Mouse (Mus musculus): ENCODE results near the gene Gm2696.
"Not testable (repeated sequence)": the region's sequence is repeated elsewhere in the genome, so short reads cannot be mapped to it uniquely, and the experiment has no call there.

Gene Gm2696

DNA sequence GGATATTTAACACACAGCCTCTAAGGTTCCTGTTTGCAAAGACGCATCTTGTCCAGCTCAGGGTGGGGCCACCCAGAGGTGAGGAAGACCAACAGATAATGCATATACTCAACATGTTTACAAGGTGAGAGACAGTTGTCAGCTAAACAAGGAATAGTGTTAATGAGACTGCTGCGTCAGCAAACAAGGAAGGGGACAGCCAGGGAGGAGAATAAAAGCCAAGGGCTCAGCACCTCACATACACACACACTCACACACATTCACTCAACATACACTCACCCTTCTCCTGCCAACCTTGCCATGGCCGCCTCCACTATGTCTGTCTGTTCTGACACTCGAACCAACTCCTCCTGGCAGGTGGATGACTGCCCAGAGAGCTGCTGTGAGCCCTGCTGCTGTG lies at the start of gene Gm2696:
Gene Gm2696 (plus strand): TSS at position 301 of the 400 bp plus-strand sequence.
- DNase-seq (ENCODE audit: low spot score), result no peak

DNA sequence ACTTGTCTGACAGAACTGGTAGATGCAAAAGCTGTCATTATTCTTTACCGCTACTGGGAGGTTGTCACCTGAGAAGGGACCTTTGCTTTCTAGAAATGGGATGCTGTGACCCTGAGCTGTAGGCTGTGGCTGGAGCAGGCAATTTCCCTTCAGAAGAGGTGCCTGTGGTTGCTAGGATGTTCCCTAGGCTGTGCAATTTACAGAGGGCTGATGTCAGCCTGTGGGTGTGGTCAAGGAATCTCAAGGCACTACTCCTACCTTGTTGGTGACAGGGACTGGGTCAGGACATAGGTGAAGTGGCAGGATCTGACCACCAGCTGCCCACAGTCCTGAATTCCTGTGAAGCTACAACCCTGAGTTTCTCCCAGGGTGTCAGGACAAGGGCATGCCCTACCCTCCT lies 44.8 kb upstream of the Gm2696 start:
- no peak for DNase-seq (ENCODE audit: low spot score)

DNA sequence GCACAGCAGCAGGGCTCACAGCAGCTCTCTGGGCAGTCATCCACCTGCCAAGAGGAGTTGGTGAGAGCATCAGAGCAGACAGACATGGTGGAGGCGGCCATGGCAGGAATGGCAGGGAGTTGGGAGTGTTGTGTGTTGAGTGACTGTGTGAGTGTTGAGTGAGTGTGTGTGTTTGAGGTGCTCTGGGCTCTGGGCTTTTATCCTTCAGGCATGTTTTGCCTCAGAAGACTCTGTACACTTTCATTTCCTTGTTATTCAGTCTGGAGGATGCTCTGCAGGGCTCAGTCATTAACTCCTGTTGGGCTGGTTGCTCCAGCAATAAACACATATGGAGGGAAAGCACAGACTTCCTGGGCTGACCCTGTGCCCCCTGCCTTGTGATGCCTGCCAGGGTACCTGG lies 43.3 kb upstream of the Gm2696 start, which contains the start of gene Gm3238:
Gene Gm3238 (minus strand): TSS at position 101 of the 400 bp plus-strand sequence.
- not testable (repeated sequence) for DNase-seq (ENCODE audit: low spot score)

DNA sequence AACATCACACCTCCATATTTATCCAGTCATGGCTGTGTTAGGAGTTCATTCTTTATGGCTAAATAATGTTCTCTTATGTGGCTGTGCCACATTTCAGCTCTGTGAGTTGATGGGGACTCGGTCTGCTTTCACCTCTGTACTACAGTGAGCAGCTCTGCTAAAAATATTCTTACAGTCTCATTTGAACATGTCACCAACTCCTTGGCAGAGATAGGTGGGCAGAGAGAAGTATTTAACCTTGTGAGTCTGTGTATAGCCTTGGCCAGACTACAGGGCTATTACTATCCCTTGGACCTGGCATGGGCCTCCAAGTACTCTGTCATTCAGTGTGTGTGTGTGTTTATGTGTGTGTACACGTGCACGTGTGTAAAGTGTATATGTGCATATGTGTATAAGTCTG lies 42.3 kb upstream of the Gm2696 start:
- DNase-seq (ENCODE audit: low spot score), result not testable (repeated sequence)

DNA sequence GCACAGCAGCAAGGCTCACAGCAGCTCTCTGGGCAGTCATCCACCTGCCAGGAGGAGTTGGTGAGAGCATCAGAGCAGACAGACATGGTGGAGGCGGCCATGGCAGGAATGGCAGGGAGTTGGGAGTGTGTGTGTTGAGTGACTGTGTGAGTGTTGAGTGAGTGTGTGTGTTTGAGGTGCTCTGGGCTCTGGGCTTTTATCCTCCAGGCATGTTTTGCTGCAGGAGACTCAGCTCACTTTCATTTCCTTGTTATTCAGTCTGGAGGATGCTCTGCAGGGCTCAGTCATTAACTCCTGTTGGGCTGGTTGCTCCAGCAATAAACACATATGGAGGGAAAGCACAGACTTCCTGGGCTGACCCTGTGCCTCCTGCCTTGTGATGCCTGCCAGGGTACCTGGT lies 37.6 kb upstream of the Gm2696 start, which contains the start of gene Gm7138:
Gene Gm7138 (minus strand): TSS at position 101 of the 400 bp plus-strand sequence.
- not testable (repeated sequence) for DNase-seq (ENCODE audit: low spot score)

DNA sequence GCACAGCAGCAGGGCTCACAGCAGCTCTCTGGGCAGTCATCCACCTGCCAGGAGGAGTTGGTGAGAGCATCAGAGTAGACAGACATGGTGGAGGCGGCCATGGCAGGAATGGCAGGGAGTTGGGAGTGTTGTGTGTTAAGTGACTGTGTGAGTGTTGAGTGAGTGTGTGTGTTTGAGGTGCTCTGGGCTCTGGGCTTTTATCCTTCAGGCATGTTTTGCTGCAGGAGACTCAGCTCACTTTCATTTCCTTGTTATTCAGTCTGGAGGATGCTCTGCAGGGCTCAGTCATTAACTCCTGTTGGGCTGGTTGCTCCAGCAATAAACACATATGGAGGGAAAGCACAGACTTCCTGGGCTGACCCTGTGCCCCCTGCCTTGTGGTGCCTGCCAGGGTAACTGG lies 32.0 kb upstream of the Gm2696 start, which contains the start of gene Gm3250:
Gene Gm3250 (minus strand): TSS at position 101 of the 400 bp plus-strand sequence.
- not testable (repeated sequence) for DNase-seq (ENCODE audit: low spot score)

DNA sequence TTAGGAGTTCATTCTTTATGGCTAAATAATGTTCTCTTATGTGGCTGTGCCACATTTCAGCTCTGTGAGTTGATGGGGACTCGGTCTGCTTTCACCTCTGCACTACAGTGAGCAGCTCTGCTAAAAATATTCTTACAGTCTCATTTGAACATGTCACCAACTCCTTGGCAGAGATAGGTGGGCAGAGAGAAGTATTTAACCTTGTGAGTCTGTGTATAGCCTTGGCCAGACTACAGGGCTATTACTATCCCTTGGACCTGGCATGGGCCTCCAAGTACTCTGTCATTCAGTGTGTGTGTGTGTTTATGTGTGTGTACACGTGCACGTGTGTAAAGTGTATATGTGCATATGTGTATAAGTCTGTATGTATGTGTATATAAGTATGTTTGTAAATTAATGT lies 31.1 kb upstream of the Gm2696 start:
- DNase-seq (ENCODE audit: low spot score), result not testable (repeated sequence)

DNA sequence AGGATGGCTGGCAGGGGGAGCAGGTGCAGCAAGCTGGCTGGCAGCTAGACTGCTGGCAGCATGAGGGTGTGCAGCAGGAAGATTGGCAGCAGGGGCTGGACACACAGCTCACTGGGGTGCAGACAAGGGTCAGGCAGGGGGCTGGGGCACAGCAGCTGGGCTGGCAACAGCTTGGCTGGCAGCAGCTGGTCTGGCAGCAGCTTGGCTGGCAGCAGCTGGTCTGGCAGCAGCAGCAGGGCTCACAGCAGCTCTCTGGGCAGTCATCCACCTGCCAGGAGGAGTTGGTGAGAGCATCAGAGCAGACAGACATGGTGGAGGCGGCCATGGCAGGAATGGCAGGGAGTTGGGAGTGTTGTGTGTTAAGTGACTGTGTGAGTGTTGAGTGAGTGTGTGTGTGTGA lies 26.6 kb upstream of the Gm2696 start, which contains the start of gene Gm7137:
Gene Gm7137 (minus strand): TSS at position 325 of the 400 bp plus-strand sequence.
- not testable (repeated sequence) for DNase-seq (ENCODE audit: low spot score)

DNA sequence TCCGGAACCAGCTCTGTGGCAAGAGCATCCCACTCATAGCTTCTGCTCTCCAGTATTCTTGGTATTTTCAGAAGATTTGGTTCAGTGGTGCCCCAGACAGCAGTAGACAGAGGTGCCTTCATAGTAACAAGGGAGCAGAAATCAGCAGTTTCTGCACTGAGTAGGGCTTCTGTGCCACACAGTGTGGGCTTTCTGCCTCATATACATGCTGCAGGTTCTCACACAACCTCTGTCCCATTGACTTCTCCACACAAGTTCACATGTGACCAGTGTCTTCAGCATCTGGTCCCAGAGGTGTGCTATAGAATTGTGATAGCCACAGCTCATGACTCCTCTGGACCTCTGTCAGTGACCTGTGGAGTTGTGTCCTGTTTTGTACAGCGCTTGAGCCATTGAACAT lies 25.9 kb upstream of the Gm2696 start:
- DNase-seq (ENCODE audit: low spot score), result no peak

DNA sequence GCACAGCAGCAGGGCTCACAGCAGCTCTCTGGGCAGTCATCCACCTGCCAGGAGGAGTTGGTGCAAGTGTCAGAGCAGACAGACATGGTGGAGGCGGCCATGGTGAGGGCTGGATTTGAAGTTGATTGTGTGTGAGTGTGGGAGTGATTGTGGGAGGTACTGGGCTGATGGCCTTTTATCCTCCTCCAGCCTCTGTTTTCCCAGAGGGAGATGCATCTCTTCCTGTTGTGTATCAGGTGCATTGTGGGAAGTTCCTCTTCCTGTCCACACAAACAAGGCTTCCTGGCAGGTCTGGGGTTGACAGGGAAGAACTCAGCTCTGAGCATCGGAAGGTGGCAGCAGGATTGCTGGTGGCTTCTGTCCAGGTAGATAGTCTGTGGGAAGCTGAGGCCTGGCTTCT lies 19.5 kb upstream of the Gm2696 start, which contains the start of gene Gm9639:
Gene Gm9639 (minus strand): TSS at position 101 of the 400 bp plus-strand sequence.
- DNase-seq (ENCODE audit: low spot score), result no peak

DNA sequence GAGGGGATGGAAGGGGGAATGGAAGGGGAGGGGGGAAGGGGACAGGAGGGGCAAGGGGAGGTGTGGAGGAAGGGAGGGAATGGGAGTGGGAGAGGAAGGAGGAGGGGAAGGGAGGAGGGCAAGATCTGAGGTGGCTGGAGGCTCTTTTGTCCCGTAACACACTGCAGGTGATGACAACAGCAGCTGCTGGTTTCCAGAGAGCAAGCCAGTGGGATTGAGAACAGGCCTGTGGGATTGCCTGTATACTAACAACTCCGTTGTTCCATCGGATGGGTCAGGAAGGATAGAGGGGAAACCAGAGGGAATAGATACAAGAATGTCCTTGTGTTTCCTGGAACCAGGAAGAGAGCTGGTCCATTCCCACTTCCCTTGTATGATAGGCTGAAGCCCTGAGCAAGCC lies 16.8 kb upstream of the Gm2696 start:
- no peak for DNase-seq (ENCODE audit: low spot score)

DNA sequence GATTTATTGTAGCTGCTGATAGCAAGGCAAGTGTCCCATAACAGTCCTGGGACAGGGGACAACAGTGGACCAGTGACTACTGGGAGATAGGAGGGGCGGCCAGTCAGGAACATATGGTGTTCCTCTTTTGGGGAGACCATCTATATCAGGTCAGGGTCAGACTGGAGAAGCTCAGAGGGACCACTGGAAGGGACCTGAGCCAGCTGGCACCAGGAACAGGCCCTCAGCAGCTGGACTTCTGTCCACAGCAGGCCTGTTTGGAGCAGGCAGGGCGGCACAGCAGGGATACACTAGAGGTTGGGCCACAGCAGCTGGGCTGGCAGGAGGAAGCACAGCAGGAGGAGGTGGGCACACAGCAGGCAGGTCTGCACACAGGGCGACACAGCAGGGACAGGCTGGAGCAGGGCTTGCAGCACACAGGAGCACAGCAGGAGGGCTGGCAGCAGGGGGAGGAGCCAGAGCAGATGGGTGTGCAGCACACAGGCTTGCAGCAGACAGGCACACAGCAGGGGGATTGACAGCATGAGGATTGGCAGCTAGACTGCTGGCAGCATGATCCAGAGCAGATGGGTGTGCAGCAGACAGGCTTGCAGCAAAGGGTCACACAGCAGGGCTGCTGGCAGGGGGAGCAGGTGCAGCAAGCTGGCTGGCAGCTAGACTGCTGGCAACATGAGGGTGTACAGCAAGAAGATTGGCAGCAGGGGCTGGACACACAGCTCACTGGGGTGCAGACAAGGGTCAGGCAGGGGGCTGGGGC lies 16.1 kb upstream of the Gm2696 start:
- DNase-seq (ENCODE audit: low spot score), result not testable (repeated sequence)

DNA sequence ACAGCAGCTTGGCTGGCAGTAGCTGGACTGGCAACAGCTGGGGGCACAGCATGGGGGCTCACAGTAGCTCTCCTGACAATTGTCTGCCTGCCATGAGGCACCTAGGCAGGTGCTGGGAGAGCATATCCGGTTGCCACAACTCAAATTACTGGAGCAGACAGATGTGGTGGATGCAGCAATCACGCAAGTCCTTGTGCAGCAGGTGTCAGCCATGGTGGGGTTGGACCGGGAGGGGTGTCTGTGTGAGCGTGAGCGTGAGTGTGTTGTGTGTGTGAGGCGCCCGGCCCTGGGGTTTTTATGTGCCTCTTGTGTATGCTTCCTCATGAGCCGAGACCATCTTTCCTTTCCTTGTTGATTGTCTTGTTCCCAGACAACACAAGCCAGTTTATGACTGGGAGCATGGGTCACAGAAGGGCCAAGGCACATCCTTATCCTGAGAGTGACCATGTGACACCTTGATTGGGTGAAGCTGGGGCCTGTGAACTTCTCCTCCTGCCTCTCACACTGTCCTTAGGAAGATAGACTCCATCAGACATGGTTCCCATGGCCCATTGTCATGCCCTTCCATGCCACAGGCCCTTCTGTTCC lies 15.5 kb upstream of the Gm2696 start, which contains the start of gene Gm19668:
Gene Gm19668 (minus strand): TSS at position 213 of the 588 bp plus-strand sequence.
- no peak for DNase-seq (ENCODE audit: low spot score)

DNA sequence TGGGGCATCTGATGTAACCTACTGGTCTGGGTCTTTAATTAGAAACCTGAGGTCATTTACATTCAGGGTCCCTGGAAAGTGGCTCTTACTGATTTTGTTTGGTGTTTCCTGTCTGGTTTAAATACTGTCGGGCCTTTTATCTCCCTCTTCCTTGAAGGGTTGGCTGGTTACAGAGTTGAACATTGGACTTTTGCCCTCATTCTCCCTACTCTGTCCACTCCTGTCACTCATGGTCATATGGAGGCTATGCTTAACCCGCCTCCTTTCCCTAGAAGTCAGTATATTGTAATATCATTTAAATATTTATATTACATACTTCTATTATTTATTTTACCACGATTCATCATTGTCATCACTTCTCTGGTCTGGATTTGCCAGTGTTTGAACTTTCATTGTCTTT lies 10.4 kb upstream of the Gm2696 start:
- no peak for DNase-seq (ENCODE audit: low spot score)

DNA sequence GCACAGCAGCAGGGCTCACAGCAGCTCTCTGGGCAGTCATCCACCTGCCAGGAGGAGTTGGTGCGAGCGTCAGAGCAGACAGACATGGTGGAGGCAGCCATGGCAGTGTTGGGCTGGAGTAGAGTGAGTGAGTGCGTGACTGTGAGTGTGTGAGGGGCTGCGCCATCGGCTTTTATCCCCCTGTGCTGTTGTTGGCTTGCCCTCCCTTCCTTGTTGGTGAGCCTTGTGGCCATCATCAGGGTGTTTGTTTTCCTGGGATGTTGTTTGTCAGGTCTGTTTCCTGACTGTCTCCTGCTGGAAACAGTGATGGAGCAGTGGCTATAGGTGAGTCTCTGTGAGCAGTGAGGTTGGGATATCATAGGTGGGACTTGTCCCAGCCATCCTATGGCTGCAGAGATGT lies 2.7 kb upstream of the Gm2696 start, which contains the start of gene Gm9507:
Gene Gm9507 (minus strand): TSS at position 101 of the 400 bp plus-strand sequence.
- no peak for DNase-seq (ENCODE audit: low spot score)

DNA sequence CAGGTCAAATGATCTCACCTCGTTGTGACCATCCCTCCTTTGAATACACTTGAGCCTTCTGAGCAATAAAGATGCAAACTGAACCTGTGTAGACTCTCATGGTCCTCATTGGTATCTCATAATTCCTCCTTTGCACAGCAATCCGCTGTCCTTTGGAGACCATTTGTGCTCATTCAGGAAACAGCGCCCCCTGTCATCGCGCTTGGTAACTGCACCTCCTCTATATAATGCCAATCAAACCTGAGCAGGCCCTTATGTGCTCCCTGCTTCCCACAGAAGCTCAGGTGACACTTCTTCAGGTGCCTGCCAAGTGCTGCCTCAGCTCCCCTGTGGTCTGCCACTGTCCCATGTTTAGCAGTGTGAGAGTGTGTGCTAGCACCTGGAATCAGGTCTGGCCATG lies 1.0 kb downstream of the Gm2696 start:
- DNase-seq (ENCODE audit: low spot score), result no peak

DNA sequence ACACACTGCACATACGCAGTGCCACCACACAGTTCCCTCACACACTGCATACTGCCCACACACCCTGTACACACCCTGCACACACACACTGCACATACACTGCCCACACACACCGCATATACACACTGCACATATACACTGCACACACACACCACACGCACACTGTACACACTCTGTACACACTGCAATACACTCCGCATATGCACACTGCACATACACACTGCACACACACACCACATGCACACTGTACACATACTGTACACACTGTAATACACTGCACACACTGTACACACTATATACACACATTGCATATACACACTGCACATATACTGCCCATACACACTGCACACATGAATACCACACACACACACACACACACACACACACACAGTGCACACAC lies 4.0 kb downstream of the Gm2696 start:
- DNase-seq (ENCODE audit: low spot score), result no peak

DNA sequence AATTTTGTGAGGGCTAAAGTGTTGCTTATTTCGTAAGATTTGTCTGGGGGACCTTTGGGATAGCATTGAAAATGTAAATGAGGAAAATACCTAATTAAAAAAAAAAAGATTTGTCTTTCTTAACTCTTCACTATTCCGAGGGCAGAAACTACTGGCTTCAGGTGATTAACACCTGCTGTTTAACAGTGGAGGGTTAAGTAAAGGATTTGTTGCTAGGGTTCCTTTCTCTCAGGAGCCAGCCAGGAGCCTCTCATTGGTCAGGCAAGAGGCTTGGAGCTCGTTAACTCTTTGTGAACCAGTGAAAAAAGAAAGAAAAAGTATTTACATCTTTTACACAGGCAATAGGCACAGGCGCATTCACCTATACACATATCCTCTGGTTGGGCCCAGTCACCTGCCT lies 4.7 kb downstream of the Gm2696 start:
- no peak for DNase-seq (ENCODE audit: low spot score)

DNA sequence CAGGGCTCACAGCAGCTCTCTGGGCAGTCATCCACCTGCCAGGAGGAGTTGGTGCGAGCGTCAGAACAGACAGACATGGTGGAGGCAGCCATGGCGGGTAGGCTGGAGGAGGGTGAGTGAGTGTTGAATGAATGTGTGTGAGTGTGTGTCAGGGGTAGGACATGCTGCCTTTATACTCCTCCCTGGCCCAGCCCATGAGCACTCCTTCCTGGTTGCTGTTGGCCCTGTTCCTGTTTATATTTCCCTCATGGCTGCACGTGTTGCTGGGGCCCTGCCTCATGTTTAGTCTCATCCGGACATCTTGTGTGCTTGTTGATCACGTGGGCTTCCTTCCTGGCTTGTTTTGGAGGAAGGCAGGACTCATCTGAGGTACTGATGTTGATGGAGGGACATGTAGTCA lies 12.5 kb downstream of the Gm2696 start, which contains the start of gene Krtap10-4:
Gene Krtap10-4 (minus strand): TSS at position 145 of the 400 bp plus-strand sequence.
- DNase-seq (ENCODE audit: low spot score), result no peak

DNA sequence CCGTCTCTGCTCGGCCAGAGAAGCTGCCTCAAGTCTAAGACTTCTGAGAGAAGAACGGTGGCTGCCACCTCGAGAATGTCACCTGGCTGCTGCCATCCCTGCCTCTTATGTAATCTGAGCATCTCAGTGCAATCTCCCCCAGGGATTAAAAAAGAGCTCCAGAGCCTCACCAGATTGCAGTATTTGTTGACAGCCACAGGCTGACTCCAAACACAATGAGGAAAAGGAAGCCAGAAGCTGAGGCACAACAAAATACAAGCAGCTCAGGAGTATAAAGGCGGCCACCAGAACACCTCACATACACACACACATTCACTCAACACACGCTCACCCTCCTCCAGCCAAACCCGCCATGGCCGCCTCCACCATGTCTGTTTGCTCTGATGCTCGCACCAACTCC lies 21.2 kb downstream of the Gm2696 start, which contains the start of gene Krtap10-10:
Gene Krtap10-10 (plus strand): TSS at position 301 of the 400 bp plus-strand sequence.
- no peak for DNase-seq (ENCODE audit: low spot score)

DNA sequence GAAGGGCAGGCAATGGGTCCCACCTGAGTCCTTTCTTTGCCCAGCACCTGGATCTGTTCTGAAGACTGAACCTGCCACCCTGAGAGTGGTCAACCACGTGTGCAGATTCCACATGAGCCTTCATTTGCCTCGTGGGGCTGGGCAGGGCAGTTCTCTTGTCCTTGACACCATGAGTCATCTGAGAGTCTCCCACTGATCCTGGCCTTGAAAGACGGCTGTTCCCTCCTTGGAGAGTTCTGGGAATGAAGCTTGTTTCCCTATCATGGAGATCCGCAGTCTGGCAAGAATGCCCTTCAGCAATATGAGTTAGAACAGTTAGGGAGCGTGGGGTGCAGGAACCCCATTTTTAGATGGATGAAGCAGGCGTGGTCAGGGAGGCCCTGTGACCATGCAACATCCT lies 24.5 kb downstream of the Gm2696 start:
- DNase-seq (ENCODE audit: low spot score), result no peak

DNA sequence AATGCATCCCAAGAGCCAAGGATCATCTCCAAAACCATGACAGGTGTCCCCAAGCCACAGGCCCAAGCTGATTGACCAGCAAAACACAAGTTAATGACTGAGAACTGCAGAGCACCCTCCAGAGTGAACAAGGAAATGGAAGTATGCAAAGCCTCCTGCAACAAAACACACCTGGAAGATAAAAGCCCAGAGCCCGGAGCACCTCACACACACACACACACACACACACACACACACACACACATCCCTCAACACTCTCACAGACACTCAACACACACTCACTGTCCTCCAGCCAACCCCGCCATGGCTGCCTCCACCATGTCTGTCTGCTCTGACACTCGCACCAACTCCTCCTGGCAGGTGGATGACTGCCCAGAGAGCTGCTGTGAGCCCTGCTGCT lies 32.0 kb downstream of the Gm2696 start, which contains the start of gene Gm36176:
Gene Gm36176 (plus strand): TSS at position 301 of the 400 bp plus-strand sequence.
- DNase-seq (ENCODE audit: low spot score), result no peak

DNA sequence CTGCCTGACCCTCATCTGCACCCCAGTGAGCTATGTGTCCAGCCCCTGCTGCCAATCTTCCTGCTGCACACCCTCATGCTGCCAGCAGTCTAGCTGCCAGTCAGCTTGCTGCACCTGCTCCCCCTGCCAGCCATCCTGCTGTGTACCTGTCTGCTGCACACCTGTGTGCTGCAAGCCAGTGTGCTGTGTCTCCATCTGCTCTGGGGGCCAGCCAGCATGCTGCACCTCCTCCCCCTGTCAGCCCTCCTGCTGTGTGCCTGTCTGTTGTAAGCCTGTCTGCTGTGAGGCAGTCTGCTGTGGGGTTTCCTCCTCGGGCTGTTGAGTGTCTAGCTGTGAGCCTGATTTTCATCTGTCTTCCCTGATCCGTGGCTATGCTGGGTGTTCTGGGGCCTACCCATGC lies 32.5 kb downstream of the Gm2696 start:
- DNase-seq (ENCODE audit: low spot score), result no peak
